Mouse (Mus musculus): Measurements from ENCODE around the gene Adnp.

The Adnp gene

GRCm38 (mm10) chr2:168156361-168156760 lies 50.6 kb downstream of the Adnp start:
- DNase-seq (ENCODE audit: low spot score in 2 of 2): no peak

GRCm38 (mm10) chr2:168155666-168156065 lies 51.2 kb downstream of the Adnp start:
- DNase-seq (ENCODE audit: low spot score in 2 of 2): no peak

GRCm38 (mm10) chr2:168154090-168154881 lies 52.6 kb downstream of the Adnp start:
- DNase-seq (ENCODE audit: low spot score in 2 of 2): peak; percentile 28 to 55

- no peak for DNase-seq (ENCODE audit: low spot score in 2 of 2)
Measured at GRCm38 (mm10) chr2:168149241-168149640, 57.7 kb downstream of the Adnp start.

GRCm38 (mm10) chr2:168147722-168148432 lies 59.0 kb downstream of the Adnp start:
- no peak for DNase-seq (ENCODE audit: low spot score in 2 of 2)

- DNase-seq (ENCODE audit: low spot score in 2 of 2): no peak
Measured at GRCm38 (mm10) chr2:168145437-168145836, 61.5 kb downstream of the Adnp start.

GRCm38 (mm10) chr2:168143794-168144193 lies 63.1 kb downstream of the Adnp start:
- DNase-seq (ENCODE audit: low spot score in 2 of 2): no peak

GRCm38 (mm10) chr2:168137161-168137560 lies 69.8 kb downstream of the Adnp start:
- peak in 1 of 2 experiments; percentile 37 for DNase-seq (ENCODE audit: low spot score in 2 of 2)

All from left cerebral cortex, adult 9 months (tissue).